Mouse (Mus musculus) forebrain, embryonic 11.5 days (tissue): ENCODE measurements around the gene Fam83f. TPM values are rescaled to one million over a fixed set of nuclear protein-coding genes. Genes with fewer than 3 reads are reported as not detected.
"Not testable (repeated sequence)": the region's sequence is repeated elsewhere in the genome, so short reads cannot be mapped to it uniquely, and the experiment has no call there.

Experiments used
- ATAC-seq: fragments of 200-750 bp; cut with Nextera tagmentation; replicated peaks from 2 replicates; pipeline ENCODE4 v1.8.0; 2017; ENCODE audit warnings: moderate TSS enrichment; ENCODE audit not compliant: low FRiP score
- DNase-seq: peaks from one replicate; pipeline ENCODE4 v3.0.0-alpha.2; 2017; ENCODE audit warnings: low spot score
- H3K27ac ChIP-seq: fragments of 300-500 bp; sonication (generic); 2 replicates; pipeline ENCODE4 v1.5.1; 2014; ENCODE audit warnings: low read depth, low read length
- H3K27me3 ChIP-seq: fragments of 300-500 bp; sonication (generic); 2 replicates; pipeline ENCODE4 v1.6.1; 2014; ENCODE audit warnings: mild to moderate bottlenecking, low read length, mixed read lengths; ENCODE audit not compliant: control insufficient read depth, insufficient read depth
- H3K36me3 ChIP-seq: fragments of 300-500 bp; sonication (generic); 2 replicates; pipeline ENCODE4 v1.6.1; 2014; ENCODE audit warnings: mild to moderate bottlenecking, low read length, moderate library complexity, mixed read lengths; ENCODE audit not compliant: control insufficient read depth, insufficient read depth
- H3K4me1 ChIP-seq: fragments of 300-500 bp; sonication (generic); replicated peaks from 2 replicates; pipeline ENCODE4 v1.6.1; 2014; ENCODE audit warnings: low read length, mixed read lengths; ENCODE audit not compliant: control insufficient read depth, insufficient read depth
- H3K4me2 ChIP-seq: fragments of 300-500 bp; sonication (generic); 2 replicates; pipeline ENCODE4 v1.6.1; 2014; ENCODE audit warnings: low read depth, mild to moderate bottlenecking, low read length, moderate library complexity, mixed read lengths; ENCODE audit not compliant: severe bottlenecking
- H3K4me3 ChIP-seq: fragments of 300-500 bp; sonication (generic); 2 replicates; pipeline ENCODE4 v1.5.1; 2014; ENCODE audit warnings: low read depth, low read length
- H3K9ac ChIP-seq: fragments of 300-500 bp; sonication (generic); 2 replicates; pipeline ENCODE4 v1.6.1; 2014; ENCODE audit warnings: low read length
- H3K9me3 ChIP-seq: fragments of 300-500 bp; sonication (generic); 2 replicates; pipeline ENCODE4 v1.6.1; 2016; ENCODE audit warnings: low read length, mixed read lengths; ENCODE audit not compliant: control insufficient read depth
- WGBS: fragments of 180-500 bp; shearing (Covaris S2); extraction: QIAGEN DNeasy Blood & Tissue Kit; methylation state at CpG from one replicate; pipeline ENCODE4 v1.1.7; 2014; 5-methylcytosine and 5-hydroxymethylcytosine counted together
- polyA plus RNA-seq: library from polyadenylated mRNA; unstranded; fragments of >200 nt; fragmentation: Nextera tagmentation; extraction: Ambion mirVana; gene quantifications from 2 replicates; pipeline ENCODE4 v1.2.1, GENCODE M21; 2014

The Fam83f gene
- polyA plus RNA-seq, 1 experiment from 2014 or later = 0.32 TPM

DNA sequence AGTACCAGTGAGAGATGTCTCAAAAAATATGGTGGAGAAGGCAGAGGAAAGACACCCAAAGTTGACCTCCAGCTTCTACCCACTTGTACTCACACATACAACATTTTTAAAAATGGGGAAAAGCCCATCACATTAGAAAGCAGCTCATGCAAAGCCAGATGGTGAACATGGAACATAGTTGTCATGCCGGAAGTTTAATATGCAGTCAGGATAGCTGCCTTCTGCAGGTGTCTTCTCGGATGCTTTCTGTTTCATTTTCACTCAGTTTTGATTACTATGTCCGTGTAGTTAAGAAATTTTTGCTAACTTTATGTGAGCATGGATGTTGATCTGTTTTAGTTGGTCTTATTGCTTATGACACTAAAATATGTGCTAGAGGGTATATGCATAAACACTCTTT lies 63.7 kb downstream of the Fam83f start:
- H3K27me3 ChIP-seq = no peaks in the 10 kb centered on the region
- H3K27ac ChIP-seq = no peak overlapping the region
- 89% methylated on average over 3 of the region's 3 CpGs for WGBS
- DNase-seq (no peak), ATAC-seq (no peak)
- H3K9ac ChIP-seq = no peak overlapping the region
- no peak overlapping the region for H3K4me2 ChIP-seq
- H3K36me3 ChIP-seq = no peaks in the 10 kb centered on the region
- no peak overlapping the region for H3K4me3 ChIP-seq
- H3K4me1 ChIP-seq = no peaks in the 10 kb centered on the region
- no peaks in the 10 kb centered on the region for H3K9me3 ChIP-seq

DNA sequence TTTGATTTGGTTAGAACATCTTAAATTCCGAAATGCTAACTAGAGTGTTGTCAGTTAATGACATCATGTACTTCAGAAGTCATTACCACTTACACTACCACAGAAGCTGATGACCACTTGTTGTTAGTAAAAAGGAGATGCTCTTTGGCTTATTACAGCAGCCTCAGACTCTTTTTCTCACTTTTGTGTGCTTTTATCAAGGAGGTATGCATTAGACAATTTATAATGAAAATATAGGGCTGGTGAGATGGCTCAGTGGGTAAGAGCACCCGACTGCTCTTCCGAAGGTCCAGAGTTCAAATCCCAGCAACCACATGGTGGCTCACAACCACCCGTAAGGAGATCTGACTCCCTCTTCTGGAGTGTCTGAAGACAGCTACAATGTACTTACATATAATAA lies 64.1 kb downstream of the Fam83f start:
- not testable (repeated sequence) for H3K4me2 ChIP-seq, H3K9ac ChIP-seq, H3K4me1 ChIP-seq, H3K4me3 ChIP-seq, H3K36me3 ChIP-seq, DNase-seq, H3K27ac ChIP-seq, ATAC-seq, H3K27me3 ChIP-seq, H3K9me3 ChIP-seq
- WGBS = 93% methylated on average over 3 of the region's 4 CpGs

DNA sequence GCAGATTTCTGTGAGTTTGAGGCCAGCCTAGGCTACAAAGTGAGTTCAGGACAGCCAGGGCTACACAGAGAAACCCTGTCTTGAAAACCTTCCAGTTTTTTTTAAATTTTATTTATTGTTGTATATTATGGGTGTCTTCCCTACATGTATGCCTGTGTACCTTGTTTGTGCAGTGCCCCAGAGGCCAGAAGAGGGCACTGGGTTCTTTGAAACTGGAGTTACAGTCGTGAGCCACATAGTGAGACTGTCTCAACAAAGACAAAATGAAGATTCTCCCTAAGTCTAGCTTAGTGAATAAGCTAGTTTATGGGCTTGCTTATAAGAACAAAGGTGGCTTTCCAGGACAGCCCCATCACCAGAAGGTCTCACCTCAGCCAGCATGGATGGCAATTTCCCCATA lies 64.9 kb downstream of the Fam83f start:
- H3K9ac ChIP-seq = no peak overlapping the region
- 53% methylated on average over 1 of the region's 1 CpGs for WGBS
- H3K27ac ChIP-seq = no peak overlapping the region
- no peaks in the 10 kb centered on the region for H3K4me1 ChIP-seq
- no peaks in the 10 kb centered on the region for H3K36me3 ChIP-seq
- H3K27me3 ChIP-seq = no peaks in the 10 kb centered on the region
- no peak overlapping the region for H3K4me3 ChIP-seq
- H3K9me3 ChIP-seq = no peaks in the 10 kb centered on the region
- no peak overlapping the region for H3K4me2 ChIP-seq
- ATAC-seq (no peak), DNase-seq (no peak)

DNA sequence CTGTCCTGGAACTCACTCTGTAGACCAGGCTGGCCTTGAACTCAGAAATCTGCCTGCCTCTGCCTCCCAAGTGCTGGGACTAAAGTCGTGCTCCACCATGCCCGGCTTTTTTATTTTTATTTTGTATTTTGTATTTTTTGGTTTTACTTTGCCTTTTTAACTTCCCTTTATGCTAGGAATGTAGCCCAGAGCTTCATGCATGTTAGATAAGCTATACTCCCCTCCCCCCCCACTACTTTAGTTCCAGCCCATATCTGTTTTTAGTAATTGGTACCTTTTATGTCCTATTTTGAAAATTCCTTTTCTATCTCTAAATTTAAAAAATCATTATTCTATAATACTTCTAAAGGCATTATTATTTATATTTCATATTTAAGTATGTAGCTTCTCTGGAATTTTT lies 66.6 kb downstream of the Fam83f start:
- ATAC-seq (no peak), DNase-seq (no peak)
- H3K4me3 ChIP-seq = no peak overlapping the region
- 93% methylated on average over 2 of the region's 2 CpGs for WGBS
- no peak overlapping the region for H3K27ac ChIP-seq
- no peak overlapping the region for H3K4me2 ChIP-seq
- H3K27me3 ChIP-seq = no peaks in the 10 kb centered on the region
- no peaks in the 10 kb centered on the region for H3K36me3 ChIP-seq
- H3K9me3 ChIP-seq = no peaks in the 10 kb centered on the region
- H3K9ac ChIP-seq = no peak overlapping the region
- H3K4me1 ChIP-seq = no peaks in the 10 kb centered on the region

DNA sequence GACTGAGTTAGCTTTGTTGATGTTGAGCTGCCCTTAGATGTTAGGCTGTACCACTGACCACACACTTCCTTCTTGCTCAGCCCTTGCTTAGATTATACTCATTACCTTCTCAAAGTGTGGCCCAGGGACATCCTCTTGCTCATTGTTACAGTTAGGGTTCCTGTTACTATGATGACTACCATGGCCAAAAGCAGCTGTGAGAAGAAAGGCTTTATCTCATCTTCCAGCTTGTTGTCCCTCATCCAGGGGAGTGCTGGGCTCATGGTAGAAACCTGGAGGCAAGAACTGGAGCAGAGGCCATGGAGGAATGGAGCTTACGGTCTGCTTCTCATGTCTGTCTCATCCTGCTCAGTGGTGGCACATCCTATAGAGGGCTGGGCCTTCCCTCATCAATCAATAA lies 68.3 kb downstream of the Fam83f start:
- H3K27me3 ChIP-seq = no peaks in the 10 kb centered on the region
- no peak overlapping the region for H3K27ac ChIP-seq
- no peak overlapping the region for H3K4me2 ChIP-seq
- H3K9me3 ChIP-seq = no peaks in the 10 kb centered on the region
- ATAC-seq (no peak), DNase-seq (no peak)
- 100% methylated on average over 1 of the region's 1 CpGs for WGBS
- H3K36me3 ChIP-seq = no peaks in the 10 kb centered on the region
- no peak overlapping the region for H3K4me3 ChIP-seq
- H3K4me1 ChIP-seq = no peaks in the 10 kb centered on the region
- no peak overlapping the region for H3K9ac ChIP-seq

DNA sequence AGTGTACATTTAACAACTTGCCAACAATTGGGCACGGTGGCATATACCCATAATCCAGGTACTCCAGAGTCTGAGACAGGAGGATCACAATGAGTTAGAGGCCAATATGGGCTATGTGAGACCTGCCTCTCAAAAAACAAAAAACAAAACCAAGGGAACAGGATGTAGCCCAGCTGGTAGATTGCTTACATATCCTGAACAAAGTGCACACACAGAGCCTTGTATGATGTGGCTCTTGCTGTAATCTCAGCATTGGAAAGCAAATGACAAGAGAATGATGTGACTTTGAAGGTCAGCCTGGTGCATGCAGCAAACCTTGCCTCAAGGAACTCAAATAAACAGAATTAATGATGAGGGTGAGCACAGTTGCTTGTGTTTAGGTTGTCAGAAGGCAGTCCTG lies 70.2 kb downstream of the Fam83f start:
- WGBS = 94% methylated on average over 1 of the region's 1 CpGs
- Histone ChIP-seq H3K9ac (no peak overlapping the region), H3K36me3 (no peaks in the 10 kb centered on the region), H3K4me1 (no peaks in the 10 kb centered on the region), H3K9me3 (no peaks in the 10 kb centered on the region), H3K27me3 (no peaks in the 10 kb centered on the region), H3K4me3 (no peak overlapping the region), H3K27ac (no peak overlapping the region), H3K4me2 (no peak overlapping the region)
- DNase-seq (no peak), ATAC-seq (no peak)

DNA sequence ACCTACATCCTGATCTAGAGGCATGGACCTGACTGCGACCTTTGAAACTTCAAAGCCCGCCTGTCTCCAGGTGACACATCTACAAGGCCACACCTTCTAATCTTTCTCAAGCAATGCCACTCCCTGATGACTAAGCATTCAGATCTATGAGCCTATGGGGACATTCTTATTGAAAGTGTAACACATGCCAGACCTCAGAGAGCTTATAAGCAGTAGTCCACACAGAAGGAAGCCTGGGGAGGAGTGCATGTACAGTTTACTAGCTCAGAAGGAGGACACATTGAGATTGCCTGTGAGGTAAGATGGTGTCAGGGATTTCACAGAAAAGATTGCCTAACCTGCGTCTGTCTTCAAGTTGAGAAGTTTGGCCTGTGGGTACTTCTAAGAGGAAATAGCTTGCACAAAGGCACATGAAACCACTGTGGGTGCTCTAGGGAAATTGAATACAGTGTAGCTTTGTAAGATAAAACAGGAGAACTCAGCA lies 71.4 kb downstream of the Fam83f start:
- H3K27ac ChIP-seq = no peak overlapping the region
- H3K4me1 ChIP-seq = no peaks in the 10 kb centered on the region
- no peak for DNase-seq
- no peaks in the 10 kb centered on the region for H3K36me3 ChIP-seq
- H3K27me3 ChIP-seq = no peaks in the 10 kb centered on the region
- H3K4me2 ChIP-seq = no peak overlapping the region
- ATAC-seq = no peak
- H3K9me3 ChIP-seq = no peaks in the 10 kb centered on the region
- no peak overlapping the region for H3K4me3 ChIP-seq
- H3K9ac ChIP-seq = no peak overlapping the region
- 86% methylated on average over 3 of the region's 3 CpGs for WGBS

DNA sequence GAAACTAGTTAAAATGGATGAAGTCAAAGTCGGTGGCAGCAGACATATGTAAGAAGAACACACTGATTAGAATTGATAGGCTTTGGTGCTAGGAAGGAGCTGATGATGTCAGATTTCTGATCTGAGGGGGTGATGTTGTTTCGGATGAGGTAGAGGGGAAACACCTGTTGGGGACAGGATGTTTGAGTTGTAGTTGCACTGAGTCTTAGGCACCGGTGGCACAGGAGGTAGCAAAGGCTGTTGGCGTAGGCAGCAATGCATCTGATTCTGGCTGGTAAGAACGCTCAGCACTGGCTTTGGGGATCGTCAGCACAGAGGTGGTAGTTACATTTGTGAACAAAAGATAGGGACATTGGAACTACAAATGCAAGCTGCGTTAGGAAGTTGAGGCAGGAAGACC lies 72.0 kb downstream of the Fam83f start:
- ATAC-seq = no peak
- WGBS = 86% methylated on average over 7 of the region's 7 CpGs
- Histone ChIP-seq H3K9me3 (no peaks in the 10 kb centered on the region), H3K4me1 (no peaks in the 10 kb centered on the region), H3K36me3 (no peaks in the 10 kb centered on the region), H3K4me2 (no peak overlapping the region), H3K9ac (no peak overlapping the region), H3K4me3 (no peak overlapping the region), H3K27me3 (no peaks in the 10 kb centered on the region), H3K27ac (no peak overlapping the region)
- no peak for DNase-seq

DNA sequence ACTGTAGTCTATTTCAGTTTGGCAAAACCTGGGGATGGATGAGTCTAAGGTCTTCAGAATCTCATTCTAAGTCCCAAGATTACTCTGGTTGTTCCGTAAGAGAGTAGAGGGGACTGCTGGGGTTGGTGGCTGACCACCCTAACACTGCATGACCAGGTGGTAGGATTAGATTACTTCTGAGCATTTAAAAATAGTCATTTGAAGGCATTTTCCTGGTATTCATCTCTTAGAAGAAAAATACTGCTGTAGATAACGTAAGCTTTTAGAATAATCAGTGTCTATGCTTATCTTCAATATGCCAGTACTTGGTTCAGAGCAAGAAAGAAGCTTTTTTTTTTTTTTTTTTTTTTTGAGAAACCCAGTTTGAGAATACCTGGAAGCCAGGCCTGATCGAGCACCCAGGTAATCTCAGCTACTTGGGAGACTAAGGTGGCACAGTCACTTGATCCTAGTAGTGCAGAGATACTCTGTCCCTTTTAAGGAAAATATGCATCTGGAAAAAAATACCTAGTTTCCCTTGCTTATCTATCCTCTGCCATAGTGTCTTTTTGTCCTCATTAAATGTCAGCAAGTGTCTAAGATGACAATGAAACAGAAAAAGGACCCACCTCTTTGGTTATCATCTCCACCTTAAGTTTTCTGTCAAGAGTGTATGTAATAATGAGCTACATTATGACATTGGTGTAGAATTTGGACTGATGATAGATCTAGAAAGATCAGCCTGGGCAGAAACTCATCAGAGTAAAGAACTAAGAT lies 73.2 kb downstream of the Fam83f start:
- no peaks in the 10 kb centered on the region for H3K9me3 ChIP-seq
- H3K4me2 ChIP-seq = no peak overlapping the region
- DNase-seq = no peak
- H3K9ac ChIP-seq = no peak overlapping the region
- H3K36me3 ChIP-seq = no peaks in the 10 kb centered on the region
- H3K27me3 ChIP-seq = no peaks in the 10 kb centered on the region
- H3K27ac ChIP-seq = no peak overlapping the region
- no peaks in the 10 kb centered on the region for H3K4me1 ChIP-seq
- ATAC-seq = no peak
- no peak overlapping the region for H3K4me3 ChIP-seq
- 84% methylated on average over 3 of the region's 3 CpGs for WGBS
